Mouse (Mus musculus): ENCODE measurements around the gene Nphs1.
"Not testable (repeated sequence)": the region's sequence is repeated elsewhere in the genome, so short reads cannot be mapped to it uniquely, and the experiment has no call there.

Nphs1 gene

GRCm38 (mm10) chr7:30490251-30490956 is 32.3 kb downstream of the Nphs1 start:
- in situ Hi-C loops (cut with MboI; ENCODE audit: low sequenced_read_pairs), result loop anchor here (5.0 kb wide), 1 partner anchor 48 kb away; no protein-coding TSS in a partner anchor

- in situ Hi-C loops (cut with MboI; ENCODE audit: low sequenced_read_pairs), result loop anchor here (5.0 kb wide), 1 partner anchor 49 kb away; no protein-coding TSS in a partner anchor
Measured at GRCm38 (mm10) chr7:30490957-30491307, 32.8 kb downstream of the Nphs1 start.

- in situ Hi-C loops (cut with MboI; ENCODE audit: low sequenced_read_pairs), result loop anchor here (5.0 kb wide), 1 partner anchor 50 kb away; no protein-coding TSS in a partner anchor
Measured at GRCm38 (mm10) chr7:30492765-30493164, 34.6 kb downstream of the Nphs1 start.

GRCm38 (mm10) chr7:30493401-30493931 is 35.4 kb downstream of the Nphs1 start, which contains the start of gene Prodh2:
TSS of gene Prodh2 (plus strand) at chr7:30493622.
- in situ Hi-C loops (cut with MboI; ENCODE audit: low sequenced_read_pairs), result loop anchor here (5.0 kb wide), 1 partner anchor 51 kb away; no protein-coding TSS in a partner anchor

DNA sequence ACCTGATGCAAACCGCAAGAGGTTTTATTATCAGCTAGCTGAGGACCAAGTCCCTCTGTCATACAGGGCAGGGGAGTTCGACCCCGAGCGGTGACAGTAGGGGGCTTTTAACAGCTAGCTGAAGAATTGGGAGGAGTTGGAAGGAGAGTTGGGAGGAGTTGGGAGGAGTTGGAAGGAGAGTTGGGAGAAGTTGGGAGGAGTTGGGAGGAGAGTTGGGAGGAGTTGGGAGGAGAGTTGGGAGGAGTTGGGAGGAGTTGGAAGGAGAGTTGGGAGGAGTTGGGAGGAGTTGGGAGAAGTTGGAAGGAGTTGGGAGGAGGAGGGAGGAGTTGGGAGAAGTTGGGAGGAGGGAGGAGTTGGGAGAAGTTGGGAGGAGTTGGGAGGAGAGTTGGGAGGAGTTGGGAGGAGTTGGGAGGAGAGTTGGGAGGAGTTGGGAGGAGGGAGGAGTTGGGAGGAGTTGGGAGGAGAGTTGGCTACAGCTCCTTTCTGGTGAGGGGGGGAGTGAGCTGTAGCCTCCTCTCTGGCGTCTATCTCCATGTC is 37.5 kb downstream of the Nphs1 start:
- in situ Hi-C loops (cut with MboI; ENCODE audit: low sequenced_read_pairs), result not testable (repeated sequence)

GRCm38 (mm10) chr7:30501159-30501558 is 43.0 kb downstream of the Nphs1 start:
- in situ Hi-C loops (cut with MboI; ENCODE audit: low sequenced_read_pairs), result not testable (repeated sequence)

GRCm38 (mm10) chr7:30508061-30508460 is 49.9 kb downstream of the Nphs1 start:
- in situ Hi-C loops (cut with MboI; ENCODE audit: low sequenced_read_pairs), result no loop called here

DNA sequence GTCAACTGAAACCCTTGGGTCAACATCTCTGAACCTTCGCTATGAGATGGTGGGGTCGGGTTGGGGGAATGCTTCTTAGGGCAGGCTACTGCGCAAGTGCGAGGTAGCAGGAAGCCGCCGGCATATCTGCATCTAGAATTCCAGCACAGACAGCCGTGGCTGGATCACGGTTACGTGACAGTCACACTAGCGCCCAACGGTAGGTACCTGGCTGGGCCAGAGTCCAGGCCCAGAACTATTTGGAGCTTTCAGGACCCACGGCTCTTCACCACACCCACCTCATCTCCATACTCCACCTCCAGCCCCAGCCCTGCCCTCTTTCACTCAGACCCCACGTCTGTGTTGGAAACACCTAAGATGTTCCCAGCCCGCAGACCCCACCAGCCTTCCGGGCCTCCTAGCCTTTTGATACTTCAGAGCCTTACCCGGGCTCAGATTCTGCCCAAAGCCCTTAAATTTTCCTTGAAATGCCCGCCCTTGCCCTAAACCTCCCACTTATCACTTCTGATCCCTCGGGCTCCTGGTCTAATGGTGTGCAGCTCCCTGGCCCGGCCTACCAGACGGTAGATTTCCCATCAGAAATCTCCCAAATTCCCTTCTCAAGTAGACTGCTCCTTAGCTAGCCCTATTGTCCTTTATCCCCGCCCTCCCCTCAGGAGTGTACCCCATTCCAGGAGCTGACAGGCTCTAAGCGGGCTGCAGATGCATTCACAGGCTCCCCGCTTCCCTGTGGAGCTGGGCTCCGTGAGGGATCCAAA is 57.1 kb downstream of the Nphs1 start:
- in situ Hi-C loops (cut with MboI; ENCODE audit: low sequenced_read_pairs), result no loop called here

DNA sequence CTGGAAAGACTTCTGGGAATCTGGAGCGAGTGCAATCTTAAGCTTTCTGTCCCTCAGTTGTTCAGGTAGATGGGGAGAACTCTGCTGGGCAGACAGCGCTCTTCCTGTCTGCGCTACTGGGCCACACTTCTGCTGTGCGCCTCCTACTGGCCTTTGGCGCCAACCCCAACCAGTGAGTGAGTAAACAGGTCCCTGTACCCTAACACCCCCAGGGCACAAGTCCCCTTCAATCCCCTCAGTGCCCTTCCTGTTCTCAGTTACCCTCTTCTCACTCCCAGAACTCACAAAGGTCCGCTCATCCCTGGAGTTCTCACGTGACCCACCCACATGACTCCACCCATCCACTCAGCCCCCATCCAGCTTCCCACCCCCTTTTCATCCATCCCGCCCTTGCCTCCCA is 60.2 kb downstream of the Nphs1 start:
- in situ Hi-C loops (cut with MboI; ENCODE audit: low sequenced_read_pairs), result no loop called here

DNA sequence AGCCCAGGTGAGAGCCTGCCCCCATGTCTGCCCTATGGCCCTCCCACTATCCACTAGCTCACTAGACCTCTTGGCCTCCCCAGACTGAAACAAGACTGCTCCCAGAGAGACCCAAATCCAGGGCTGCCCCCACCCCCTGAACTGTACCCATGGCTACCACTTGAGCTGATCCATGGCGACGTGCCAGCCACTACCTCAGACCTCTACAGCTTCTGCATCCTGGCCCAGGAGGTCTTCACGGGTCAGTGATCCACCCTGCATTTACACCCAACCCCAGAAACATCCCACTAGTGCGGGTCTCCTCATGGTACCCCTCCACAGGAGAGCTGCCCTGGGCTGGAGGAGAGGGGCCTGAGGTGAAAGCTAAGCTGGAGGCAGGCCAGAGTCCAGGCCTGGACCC is 62.3 kb downstream of the Nphs1 start:
- in situ Hi-C loops (cut with MboI; ENCODE audit: low sequenced_read_pairs), result no loop called here

- in situ Hi-C loops (cut with MboI; ENCODE audit: low sequenced_read_pairs), result no loop called here
Measured at GRCm38 (mm10) chr7:30520856-30521255, 62.7 kb downstream of the Nphs1 start.

- in situ Hi-C loops (cut with MboI; ENCODE audit: low sequenced_read_pairs), result no loop called here
Measured at GRCm38 (mm10) chr7:30522871-30523270, 64.8 kb downstream of the Nphs1 start.

- in situ Hi-C loops (cut with MboI; ENCODE audit: low sequenced_read_pairs), result no loop called here
Measured at GRCm38 (mm10) chr7:30524487-30524886, 66.4 kb downstream of the Nphs1 start.

DNA sequence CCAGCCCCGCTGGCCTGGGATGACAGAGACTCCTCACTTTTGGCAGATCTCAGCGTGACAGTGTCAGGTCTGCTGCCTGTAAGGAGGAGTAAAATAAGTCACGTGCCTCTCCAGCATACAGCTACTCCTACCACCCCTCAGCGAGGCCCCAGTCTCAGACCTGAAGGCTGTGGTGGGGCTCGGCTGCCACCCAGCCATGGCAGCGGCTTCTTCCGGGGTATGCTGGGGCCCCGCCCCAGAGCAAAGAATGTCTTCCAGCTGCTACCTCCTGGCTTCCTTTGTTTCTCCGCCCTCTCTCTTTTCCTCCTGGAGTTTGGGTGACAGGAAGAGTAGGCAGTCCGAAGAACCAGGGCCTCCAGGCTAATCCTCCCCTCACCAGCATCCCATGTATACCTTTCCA is 67.8 kb downstream of the Nphs1 start:
- in situ Hi-C loops (cut with MboI; ENCODE audit: low sequenced_read_pairs), result no loop called here

GRCm38 (mm10) chr7:30526399-30526798 is 68.3 kb downstream of the Nphs1 start:
- in situ Hi-C loops (cut with MboI; ENCODE audit: low sequenced_read_pairs), result no loop called here

DNA sequence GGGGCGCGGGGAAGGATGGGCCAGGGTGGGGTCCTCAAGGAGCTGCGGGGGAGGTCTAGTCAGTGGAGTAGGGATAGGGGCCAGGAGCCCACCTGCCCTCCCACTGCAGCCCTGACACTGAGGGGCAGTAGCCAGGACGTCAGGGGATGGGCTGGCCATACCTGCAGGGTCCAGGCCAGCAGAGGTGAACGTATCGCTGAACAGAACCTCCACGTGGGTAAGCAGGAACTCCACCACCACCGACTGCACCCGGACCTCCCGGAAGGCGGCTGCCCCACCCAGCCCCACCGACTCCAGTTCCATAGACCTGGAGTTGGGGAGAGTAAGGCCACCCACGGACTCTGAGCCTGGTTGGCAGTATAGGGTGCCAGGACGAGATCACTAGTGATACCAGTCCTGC is 68.9 kb downstream of the Nphs1 start:
- in situ Hi-C loops (cut with MboI; ENCODE audit: low sequenced_read_pairs), result no loop called here

- in situ Hi-C loops (cut with MboI; ENCODE audit: low sequenced_read_pairs), result no loop called here
Measured at GRCm38 (mm10) chr7:30531291-30531815, 73.2 kb downstream of the Nphs1 start.

DNA sequence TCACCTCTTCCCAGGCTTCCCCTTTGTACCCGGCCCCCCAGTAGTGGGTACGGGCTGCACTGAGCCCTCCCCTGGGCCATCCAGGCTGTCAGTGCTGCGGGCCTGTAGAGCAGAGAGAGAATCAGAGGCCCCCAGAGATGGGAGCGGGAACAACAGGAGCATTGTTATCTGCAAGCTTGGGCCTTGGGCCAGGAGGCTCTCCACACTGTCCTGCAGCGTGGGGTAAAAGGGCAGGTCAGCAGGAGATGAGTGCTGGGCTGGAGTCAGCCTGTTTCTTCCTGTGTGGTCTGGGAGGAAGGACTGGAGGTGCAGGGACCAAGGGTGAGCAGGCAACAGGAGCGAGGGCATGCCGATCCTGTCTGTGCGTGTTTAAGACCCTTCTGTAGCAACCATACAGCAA is 74.8 kb downstream of the Nphs1 start:
- in situ Hi-C loops (cut with MboI; ENCODE audit: low sequenced_read_pairs), result no loop called here

- in situ Hi-C loops (cut with MboI; ENCODE audit: low sequenced_read_pairs), result no loop called here
Measured at GRCm38 (mm10) chr7:30533941-30534632, 76.0 kb downstream of the Nphs1 start.

GRCm38 (mm10) chr7:30534633-30535577 is 76.8 kb downstream of the Nphs1 start, which contains the start of gene Arhgap33:
TSS of gene Arhgap33 (minus strand) at chr7:30535060.
- in situ Hi-C loops (cut with MboI; ENCODE audit: low sequenced_read_pairs), result no loop called here
